Mouse (Mus musculus): ENCODE measurements around the gene Epo. TPM values are rescaled to one million over a fixed set of nuclear protein-coding genes. Genes with fewer than 3 reads are reported as not detected.

Gene Epo
- total RNA-seq, 2 experiments from 2014 or later = not detected

GRCm38 (mm10) chr5:137541768-137542540, 8.9 kb upstream of the Epo start:
- peak in 1 of 2 experiments; percentile 59 for DNase-seq (ENCODE audit: low spot score in 2 of 2)

- DNase-seq (ENCODE audit: low spot score in 2 of 2) = no peak
Observed at GRCm38 (mm10) chr5:137540991-137541390, 7.9 kb upstream of the Epo start.

- peak in 1 of 2 experiments; percentile 63 for DNase-seq (ENCODE audit: low spot score in 2 of 2)
Observed at GRCm38 (mm10) chr5:137539291-137539801, 6.3 kb upstream of the Epo start.

GRCm38 (mm10) chr5:137537461-137537860, 4.4 kb upstream of the Epo start:
- DNase-seq (ENCODE audit: low spot score in 2 of 2) = no peak

GRCm38 (mm10) chr5:137535318-137535717, 2.3 kb upstream of the Epo start:
- DNase-seq (ENCODE audit: low spot score in 2 of 2) = no peak

GRCm38 (mm10) chr5:137534762-137535161, 1.7 kb upstream of the Epo start:
- no peak for DNase-seq (ENCODE audit: low spot score in 2 of 2)

GRCm38 (mm10) chr5:137532808-137533116, 280 bp downstream of the Epo start:
- no peak for DNase-seq (ENCODE audit: low spot score in 2 of 2)

- peak; percentile 41 to 62 for DNase-seq (ENCODE audit: low spot score in 2 of 2)
Observed at GRCm38 (mm10) chr5:137532131-137532807, 773 bp downstream of the Epo start.

GRCm38 (mm10) chr5:137531414-137532130, 1.5 kb downstream of the Epo start:
- DNase-seq (ENCODE audit: low spot score in 2 of 2) = peak; percentile 55 to 73

GRCm38 (mm10) chr5:137530588-137531413, 2.2 kb downstream of the Epo start:
- DNase-seq (ENCODE audit: low spot score in 2 of 2) = peak; percentile 56 to 83

- DNase-seq (ENCODE audit: low spot score in 2 of 2) = no peak
Observed at GRCm38 (mm10) chr5:137530075-137530474, 3.0 kb downstream of the Epo start.

- no peak for DNase-seq (ENCODE audit: low spot score in 2 of 2)
Observed at GRCm38 (mm10) chr5:137529221-137529995, 3.6 kb downstream of the Epo start.

- no peak for DNase-seq (ENCODE audit: low spot score in 2 of 2)
Observed at GRCm38 (mm10) chr5:137528247-137528968, 4.6 kb downstream of the Epo start.

GRCm38 (mm10) chr5:137527413-137527812, 5.6 kb downstream of the Epo start:
- no peak for DNase-seq (ENCODE audit: low spot score in 2 of 2)

GRCm38 (mm10) chr5:137526192-137526936, 6.7 kb downstream of the Epo start:
- peak; percentile 43 to 52 for DNase-seq (ENCODE audit: low spot score in 2 of 2)

GRCm38 (mm10) chr5:137525511-137525910, 7.5 kb downstream of the Epo start:
- DNase-seq (ENCODE audit: low spot score in 2 of 2) = no peak

GRCm38 (mm10) chr5:137524671-137525070, 8.4 kb downstream of the Epo start:
- no peak for DNase-seq (ENCODE audit: low spot score in 2 of 2)

- DNase-seq (ENCODE audit: low spot score in 2 of 2) = no peak
Observed at GRCm38 (mm10) chr5:137524251-137524515, 8.9 kb downstream of the Epo start.

Data from layer of hippocampus, postnatal 14 days (tissue).